Mouse (Mus musculus): ENCODE measurements around the gene Myof.

DNA sequence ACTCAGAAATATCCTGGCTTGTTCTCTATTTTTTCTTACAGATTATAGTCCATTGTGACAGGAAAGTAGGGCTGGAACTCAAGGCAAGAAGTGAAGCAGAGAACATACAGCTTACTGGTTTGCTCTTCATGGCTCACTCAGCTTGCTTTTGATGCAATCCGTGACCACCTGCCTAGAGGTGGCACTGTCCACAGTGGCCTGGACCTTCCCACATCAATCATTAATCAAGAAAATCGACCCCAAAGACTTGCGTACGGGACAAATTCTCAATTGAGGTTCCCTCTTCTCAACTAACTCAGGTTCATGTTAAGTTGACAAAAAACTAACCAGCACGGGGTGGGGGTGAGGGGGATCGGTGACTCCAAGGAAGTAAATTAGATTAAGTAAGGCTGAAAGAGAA is 176.4 kb downstream of the Myof start:
- no peak for TF ChIP-seq ZC3H11A (IDR thresholded peaks at IDR 0.05; ENCODE audit: borderline replicate concordance, low read depth, low read length)
- no peak for TF ChIP-seq CHD2 (IDR thresholded peaks at IDR 0.05; ENCODE audit: low read depth, low read length)
- TF ChIP-seq MAFK (IDR thresholded peaks at IDR 0.05; ENCODE audit: insufficient read depth, low read depth, low read length) = no peak
- no peak for TF ChIP-seq ZNF384 (IDR thresholded peaks at IDR 0.05; ENCODE audit: low read depth, low read length)
